Mouse (Mus musculus) kidney, adult 11 months (tissue): ENCODE data around the gene Cadm4.
"Not testable (repeated sequence)": the region's sequence is repeated elsewhere in the genome, so short reads cannot be mapped to it uniquely, and the experiment has no call there.

ENCODE experiments used
- DNase-seq: peaks from one replicate; pipeline ENCODE4 v3.0.0; 2022

The Cadm4 gene

GRCm38 (mm10) chr7:24469126-24469525, 12.7 kb upstream of the Cadm4 start:
- DNase-seq = no peak

- DNase-seq = no peak
Measured at GRCm38 (mm10) chr7:24470356-24470755, 11.5 kb upstream of the Cadm4 start.

GRCm38 (mm10) chr7:24472442-24472841, 9.4 kb upstream of the Cadm4 start:
- no peak for DNase-seq

- DNase-seq = no peak
Measured at GRCm38 (mm10) chr7:24472937-24473336, 8.9 kb upstream of the Cadm4 start.

- DNase-seq = peak; percentile 36
Measured at GRCm38 (mm10) chr7:24473913-24474529, 7.8 kb upstream of the Cadm4 start.

DNA sequence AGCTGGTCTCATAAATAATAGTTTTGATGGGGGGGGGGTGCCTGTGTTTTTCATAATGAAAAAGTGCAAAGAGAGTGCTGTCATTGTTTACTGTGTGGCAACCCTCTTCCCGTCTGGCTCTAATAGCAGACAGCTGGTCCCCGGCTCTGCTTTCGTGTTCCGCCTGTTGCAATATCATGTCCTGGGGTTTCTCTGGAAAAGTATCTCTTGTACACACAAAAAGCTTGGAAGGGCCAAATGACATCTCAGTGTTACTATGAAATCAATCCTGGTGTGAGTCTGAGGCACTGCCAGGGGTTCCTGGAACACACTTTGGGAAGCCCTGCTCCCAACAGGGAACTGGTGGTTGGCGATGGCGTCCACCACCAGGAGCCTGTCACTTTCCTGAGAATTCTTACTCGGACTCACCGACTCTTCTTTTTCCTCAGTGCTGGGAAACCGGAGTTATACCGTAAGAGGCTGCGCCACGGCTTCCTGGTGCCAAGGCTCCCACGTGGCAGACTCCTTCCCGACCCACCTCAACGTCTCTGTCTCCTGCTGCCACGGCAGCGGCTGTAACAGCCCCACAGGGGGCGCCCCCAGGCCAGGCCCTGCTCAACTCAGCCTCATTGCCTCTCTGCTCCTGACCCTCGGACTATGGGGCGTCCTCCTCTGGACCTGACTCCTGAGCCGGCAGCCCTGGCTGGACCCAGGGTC, 6.9 kb upstream of the Cadm4 start:
- no peak for DNase-seq

DNA sequence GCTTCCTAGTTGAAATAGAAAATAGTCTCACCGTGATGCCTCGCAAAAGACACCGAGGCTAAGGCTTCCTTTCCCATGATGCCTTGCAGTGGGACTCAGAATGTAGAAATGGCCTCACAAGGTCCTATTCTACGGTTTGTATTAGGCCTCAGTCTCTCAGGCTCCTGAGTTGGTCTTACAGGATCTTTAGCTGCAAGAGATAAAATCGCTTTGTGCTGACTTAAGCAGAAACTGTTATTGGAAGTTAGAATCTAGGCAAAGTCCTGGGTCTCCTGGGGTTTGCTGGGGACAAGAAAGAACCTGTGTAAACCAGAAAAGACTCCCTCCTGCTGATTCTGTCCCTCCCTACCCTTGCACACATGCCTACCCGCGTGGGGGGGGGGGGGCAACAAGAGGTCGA, 5.5 kb upstream of the Cadm4 start:
- DNase-seq = no peak

GRCm38 (mm10) chr7:24476856-24477255, 5.0 kb upstream of the Cadm4 start:
- DNase-seq = no peak

- no peak for DNase-seq
Measured at GRCm38 (mm10) chr7:24478911-24479310, 2.9 kb upstream of the Cadm4 start.

GRCm38 (mm10) chr7:24479685-24480084, 2.1 kb upstream of the Cadm4 start:
- no peak for DNase-seq

- DNase-seq = no peak
Measured at GRCm38 (mm10) chr7:24480121-24480941, 1.5 kb upstream of the Cadm4 start.

- DNase-seq = no peak
Measured at GRCm38 (mm10) chr7:24480986-24481473, 793 bp upstream of the Cadm4 start.

GRCm38 (mm10) chr7:24482208-24483020, 591 bp downstream of the Cadm4 start:
- no peak for DNase-seq

GRCm38 (mm10) chr7:24483291-24483690, 1.5 kb downstream of the Cadm4 start:
- DNase-seq = not testable (repeated sequence)

GRCm38 (mm10) chr7:24485481-24485880, 3.7 kb downstream of the Cadm4 start:
- no peak for DNase-seq

- DNase-seq = no peak
Measured at GRCm38 (mm10) chr7:24486654-24487130, 4.9 kb downstream of the Cadm4 start.

DNA sequence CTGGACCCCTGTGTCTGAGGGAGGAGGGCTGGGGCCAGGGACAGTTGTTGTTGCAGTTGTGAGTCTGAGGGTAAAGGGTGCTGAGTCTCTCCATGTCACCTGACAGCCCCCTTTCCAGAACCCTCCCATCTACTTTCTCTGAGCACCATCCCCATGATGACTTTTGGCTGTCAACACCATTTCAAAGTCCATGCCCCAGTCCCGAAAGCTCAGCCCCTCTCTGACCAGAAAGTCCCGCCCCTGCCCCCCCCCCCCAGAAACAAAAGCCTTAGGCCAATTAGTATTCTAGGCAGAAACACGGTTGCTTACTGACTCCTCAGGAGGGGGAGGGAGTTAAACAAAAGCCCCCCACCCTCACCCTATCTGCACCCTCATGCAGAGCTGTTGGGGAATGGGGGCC, 5.6 kb downstream of the Cadm4 start:
- DNase-seq = no peak

DNA sequence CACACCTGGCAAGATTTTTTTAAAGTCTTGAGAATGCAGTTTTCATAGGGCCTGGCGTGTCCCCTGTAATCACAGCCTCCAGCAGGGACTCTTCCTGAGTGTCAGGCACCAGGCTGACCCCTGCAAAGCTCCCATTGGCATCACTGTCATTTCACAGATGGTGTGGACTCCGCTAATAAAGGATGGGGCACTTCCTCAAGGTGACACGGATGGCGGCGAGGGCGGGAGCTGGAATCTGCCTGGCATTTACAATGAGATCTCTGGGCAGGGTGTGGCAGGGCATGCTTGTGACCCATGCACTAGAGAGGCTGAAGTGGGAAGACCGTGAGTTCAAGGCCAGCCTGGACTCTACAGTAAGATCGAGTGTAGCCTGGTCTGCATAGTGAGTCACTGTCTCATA, 6.5 kb downstream of the Cadm4 start:
- DNase-seq = no peak

DNA sequence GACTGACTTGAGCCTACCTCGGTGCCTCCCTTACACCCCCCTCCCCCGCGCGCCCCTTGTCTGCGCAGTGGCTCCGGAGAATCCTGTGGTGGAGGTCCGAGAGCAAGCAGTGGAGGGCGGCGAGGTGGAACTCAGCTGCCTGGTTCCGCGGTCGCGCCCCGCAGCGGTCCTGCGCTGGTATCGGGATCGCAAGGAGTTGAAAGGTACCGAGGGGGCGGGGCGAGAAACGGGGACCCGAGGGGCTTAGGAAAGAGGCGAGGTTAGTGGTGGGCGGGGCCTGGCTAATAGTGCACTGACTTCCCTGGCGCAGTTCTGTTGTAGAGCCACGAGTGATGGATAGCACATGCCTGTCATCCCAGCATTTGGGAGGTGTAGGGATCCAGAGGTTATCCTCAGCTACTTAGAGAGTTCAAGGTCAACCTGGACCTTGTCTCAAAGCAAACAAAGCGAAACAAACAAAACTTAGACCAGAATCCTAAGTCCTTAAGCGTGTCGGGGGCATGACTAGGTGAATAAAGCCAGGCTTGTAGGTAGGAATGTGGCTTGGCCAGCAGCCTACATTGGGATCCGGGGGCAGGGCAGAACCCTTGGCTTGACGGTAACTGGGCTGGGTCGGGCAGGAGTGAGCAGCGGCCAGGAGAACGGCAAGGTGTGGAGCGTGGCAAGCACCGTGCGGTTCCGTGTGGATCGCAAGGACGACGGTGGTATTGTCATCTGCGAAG, 18.2 kb downstream of the Cadm4 start:
- peak; percentile 58 for DNase-seq

- DNase-seq = no peak
Measured at GRCm38 (mm10) chr7:24500929-24501328, 19.1 kb downstream of the Cadm4 start.

DNA sequence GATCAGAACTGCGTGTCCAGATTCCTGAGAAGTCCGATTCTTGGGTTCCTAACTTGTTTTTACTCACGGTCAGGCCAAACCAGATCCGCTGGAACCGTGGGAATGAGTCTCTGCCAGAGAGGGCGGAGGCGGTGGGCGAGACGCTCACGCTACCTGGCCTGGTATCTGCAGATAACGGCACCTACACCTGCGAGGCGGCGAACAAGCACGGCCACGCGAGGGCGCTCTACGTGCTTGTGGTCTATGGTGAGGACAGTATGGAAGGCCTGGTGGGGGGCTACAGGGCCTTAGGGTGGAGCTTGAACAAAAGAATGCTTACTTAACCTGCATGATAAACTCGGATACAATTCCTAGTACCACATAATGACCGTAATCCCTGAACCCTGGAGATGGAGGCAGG, 19.7 kb downstream of the Cadm4 start:
- no peak for DNase-seq

DNA sequence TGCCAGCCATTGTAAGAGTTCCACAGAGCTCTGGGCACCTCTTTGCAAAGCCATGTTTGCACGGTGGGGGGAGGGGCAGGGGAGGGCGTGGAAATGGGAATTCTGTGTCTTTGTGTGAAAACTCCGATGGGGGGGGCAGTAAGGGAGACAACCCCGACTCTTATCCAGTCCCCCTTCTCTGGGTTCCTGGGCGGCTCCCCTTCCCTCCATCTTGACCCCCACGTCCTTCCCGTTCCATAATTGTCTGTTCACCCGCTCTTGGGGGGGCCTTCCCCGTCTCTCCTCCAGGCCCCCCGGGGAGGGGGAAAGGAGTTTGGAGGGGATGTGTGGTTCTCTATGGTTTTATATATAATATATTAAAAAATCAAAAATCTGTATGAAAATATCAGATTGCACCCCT, 22.2 kb downstream of the Cadm4 start:
- DNase-seq = no peak
